Mouse (Mus musculus) forebrain, embryonic 14.5 days (tissue): ENCODE data around the gene Etv4. TPM values are rescaled to one million over a fixed set of nuclear protein-coding genes. Genes with fewer than 3 reads are reported as not detected.

Experiments
- ATAC-seq: fragments of 200-750 bp; cut with Nextera tagmentation; 2 replicates; pipeline ENCODE4 v1.8.0; 2017; ENCODE audit warnings: mild to moderate bottlenecking, moderate library complexity
- DNase-seq: peaks from one replicate; pipeline ENCODE4 v3.0.0-alpha.2; 2015; ENCODE audit warnings: low spot score
- H3K27ac ChIP-seq: fragments of 300-500 bp; sonication (generic); 2 replicates; pipeline ENCODE4 v1.5.1; 2014; ENCODE audit warnings: low read depth, mild to moderate bottlenecking, control low read depth, low read length, moderate library complexity
- H3K27me3 ChIP-seq: fragments of 300-500 bp; sonication (generic); replicated peaks from 2 replicates; pipeline ENCODE4 v1.6.1; 2014; ENCODE audit warnings: low read length, control low read depth, mixed read lengths; ENCODE audit not compliant: control insufficient read depth, insufficient read depth
- H3K36me3 ChIP-seq: fragments of 300-500 bp; sonication (generic); 2 replicates; pipeline ENCODE4 v1.6.1; 2014; ENCODE audit warnings: low read length, control low read depth; ENCODE audit not compliant: control insufficient read depth, insufficient read depth
- H3K4me1 ChIP-seq: fragments of 300-500 bp; sonication (generic); 2 replicates; pipeline ENCODE4 v1.6.1; 2014; ENCODE audit warnings: antibody characterized with exemption, low read length, control low read depth; ENCODE audit not compliant: control insufficient read depth, insufficient read depth
- H3K4me2 ChIP-seq: fragments of 300-500 bp; sonication (generic); 2 replicates; pipeline ENCODE4 v1.6.1; 2014; ENCODE audit warnings: mild to moderate bottlenecking, control low read depth, low read length
- H3K4me3 ChIP-seq: fragments of 300-500 bp; sonication (generic); 2 replicates; pipeline ENCODE4 v1.5.1; 2014; ENCODE audit warnings: low read depth, low read length, control low read depth
- H3K9ac ChIP-seq: fragments of 300-500 bp; sonication (generic); 2 replicates; pipeline ENCODE4 v1.6.1; 2014; ENCODE audit warnings: mild to moderate bottlenecking, low read length, control low read depth, moderate library complexity
- H3K9me3 ChIP-seq: fragments of 300-500 bp; sonication (generic); replicated peaks from 2 replicates; pipeline ENCODE4 v1.6.1; 2016; ENCODE audit warnings: low read length, control low read depth, mixed read lengths; ENCODE audit not compliant: control insufficient read depth
- whole genome bisulfite sequencing: fragments of 180-500 bp; shearing (Covaris S2); extraction: QIAGEN DNeasy Blood & Tissue Kit; methylation state at CpG from one replicate; pipeline ENCODE4 v1.1.7; 2014; 5-methylcytosine and 5-hydroxymethylcytosine counted together
- polyA plus RNA-seq: library from polyadenylated mRNA; unstranded; fragments of >200 nt; fragmentation: Nextera tagmentation; extraction: Ambion mirVana; gene quantifications from 2 replicates; pipeline ENCODE4 v1.2.1, GENCODE M21; 2014

Gene Etv4
- polyA plus RNA-seq, 1 experiment from 2014 or later, result 4.5 TPM

DNA sequence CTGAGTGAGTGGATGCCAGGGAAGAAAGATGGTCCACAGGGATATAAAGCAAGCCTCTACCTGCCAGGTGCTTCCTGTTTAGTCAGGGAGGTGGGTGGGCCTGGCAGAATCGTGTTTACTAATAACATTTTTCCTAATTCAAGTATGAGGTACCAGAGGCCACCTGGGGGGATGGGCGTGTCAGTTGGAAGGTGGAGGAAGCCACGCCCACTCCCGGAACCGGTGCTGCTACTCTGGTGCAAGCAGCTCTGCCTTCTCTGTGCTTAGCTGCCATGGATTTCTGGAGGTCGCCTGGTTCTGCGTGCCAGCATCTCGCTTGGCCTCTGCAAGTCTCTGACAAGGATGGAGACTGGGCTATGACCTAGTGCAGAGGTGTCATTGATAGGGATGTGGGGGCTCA lies 12.9 kb upstream of the Etv4 start:
- H3K9ac ChIP-seq, result no peak overlapping the region
- no peaks in the 10 kb centered on the region for H3K27me3 ChIP-seq
- no peak for DNase-seq
- H3K27ac ChIP-seq, result no peak overlapping the region
- no peaks in the 10 kb centered on the region for H3K36me3 ChIP-seq
- no peak overlapping the region for H3K4me2 ChIP-seq
- H3K4me1 ChIP-seq, result no peaks in the 10 kb centered on the region
- no peaks in the 10 kb centered on the region for H3K9me3 ChIP-seq
- no peak for ATAC-seq
- WGBS, result 26% methylated on average over 8 of the region's 8 CpGs
- no peak overlapping the region for H3K4me3 ChIP-seq

DNA sequence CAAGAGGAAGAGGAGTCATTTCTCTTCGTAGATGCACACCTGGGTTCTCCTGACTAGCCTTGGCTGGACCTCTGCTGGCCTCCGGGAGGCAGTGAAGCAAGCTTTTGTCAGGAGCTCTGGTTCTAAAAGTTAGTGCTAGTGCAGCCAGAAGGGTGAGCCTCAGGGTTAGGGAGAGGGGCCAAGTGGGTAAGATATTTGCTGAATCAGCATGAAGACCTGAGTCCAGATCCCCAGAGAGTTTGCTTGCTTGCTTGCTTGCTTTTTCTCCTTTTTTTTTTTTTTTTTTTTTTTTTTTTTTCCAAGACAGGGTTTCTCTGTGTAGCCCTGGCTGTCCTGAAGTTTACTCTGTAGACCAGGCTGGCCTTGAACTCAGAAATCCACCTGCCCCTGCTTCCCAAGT lies 12.2 kb upstream of the Etv4 start:
- DNase-seq, result no peak
- ATAC-seq, result no peak
- no peaks in the 10 kb centered on the region for H3K27me3 ChIP-seq
- 79% methylated on average over 2 of the region's 2 CpGs for WGBS
- H3K9me3 ChIP-seq, result no peaks in the 10 kb centered on the region
- no peaks in the 10 kb centered on the region for H3K4me1 ChIP-seq
- H3K27ac ChIP-seq, result no peak overlapping the region
- no peak overlapping the region for H3K4me2 ChIP-seq
- no peak overlapping the region for H3K9ac ChIP-seq
- H3K36me3 ChIP-seq, result no peaks in the 10 kb centered on the region
- H3K4me3 ChIP-seq, result no peak overlapping the region

DNA sequence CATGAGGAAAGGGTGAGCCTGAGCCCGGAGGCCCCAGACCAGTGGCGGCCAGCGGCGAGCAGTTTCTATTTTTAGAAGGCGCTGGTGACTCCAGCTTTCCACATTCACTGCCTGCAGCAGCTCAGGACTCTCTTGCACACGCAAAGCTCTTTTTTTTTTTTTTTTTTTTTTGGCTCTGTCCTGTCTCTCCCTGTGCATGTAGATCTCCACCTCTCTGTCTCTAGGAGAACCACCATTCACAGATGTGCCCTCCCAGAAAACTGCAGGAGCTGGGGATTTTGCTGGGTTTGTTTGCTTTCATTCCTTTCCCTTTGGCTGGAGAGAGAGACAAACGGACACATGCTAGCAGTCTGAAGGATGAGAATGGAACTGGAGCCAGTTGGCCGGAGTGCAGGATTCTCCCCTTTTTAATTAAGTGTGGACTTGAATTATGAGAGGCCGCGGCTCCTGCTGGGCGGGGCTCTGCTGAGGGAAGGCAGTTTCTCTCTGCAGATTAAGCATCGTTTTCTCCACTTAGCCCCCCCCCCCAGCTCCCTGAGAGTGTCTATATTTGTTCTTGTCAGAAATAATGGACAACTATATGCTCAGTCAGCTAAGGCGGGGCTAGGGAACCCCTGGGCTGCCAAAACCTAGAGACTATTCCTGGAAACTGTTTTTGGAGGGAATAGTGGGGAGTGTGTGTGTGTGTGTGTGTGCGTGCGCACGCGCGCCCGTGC lies 5.8 kb upstream of the Etv4 start:
- Histone ChIP-seq H3K9me3 (no peaks in the 10 kb centered on the region), H3K4me1 (peaks cover 6% of the 10 kb centered on the region; the same call in 1 of the 2 replicates), H3K27me3 (peaks cover 17% of the 10 kb centered on the region), H3K9ac (no peak overlapping the region; the same call in 1 of the 2 replicates), H3K36me3 (no peaks in the 10 kb centered on the region), H3K27ac (no peak overlapping the region), H3K4me2 (no peak overlapping the region), H3K4me3 (no peak overlapping the region)
- WGBS, result 34% methylated on average over 19 of the region's 19 CpGs
- ATAC-seq, result peak; percentile 34; the same call in 1 of the 2 replicates
- peak; percentile 70 for DNase-seq

- H3K9me3 ChIP-seq, result no peaks in the 10 kb centered on the region
- H3K9ac ChIP-seq, result no peak overlapping the region
- H3K27me3 ChIP-seq, result peaks cover 44% of the 10 kb centered on the region
- DNase-seq (no peak), ATAC-seq (no peak)
- no peak overlapping the region for H3K27ac ChIP-seq
- no peak overlapping the region for H3K4me3 ChIP-seq
- no peaks in the 10 kb centered on the region for H3K36me3 ChIP-seq
- H3K4me1 ChIP-seq, result peaks cover 13% of the 10 kb centered on the region
- WGBS, result 76% methylated on average over 1 of the region's 1 CpGs
- H3K4me2 ChIP-seq, result no peak overlapping the region
These were observed 2.3 kb upstream of the Etv4 start for GRCm38 (mm10) chr11:101787432-101787831.

GRCm38 (mm10) chr11:101786651-101787050 lies 1.5 kb upstream of the Etv4 start:
- peaks cover 13% of the 10 kb centered on the region for H3K4me1 ChIP-seq
- H3K4me2 ChIP-seq, result no peak overlapping the region
- H3K9me3 ChIP-seq, result no peaks in the 10 kb centered on the region
- H3K27me3 ChIP-seq, result peaks cover 51% of the 10 kb centered on the region
- no peaks in the 10 kb centered on the region for H3K36me3 ChIP-seq
- no peak for ATAC-seq
- DNase-seq, result no peak
- H3K4me3 ChIP-seq, result no peak overlapping the region
- 63% methylated on average over 7 of the region's 7 CpGs for WGBS
- H3K27ac ChIP-seq, result no peak overlapping the region
- no peak overlapping the region for H3K9ac ChIP-seq

- no peak overlapping the region for H3K9ac ChIP-seq
- H3K27me3 ChIP-seq, result peaks cover 51% of the 10 kb centered on the region
- no peaks in the 10 kb centered on the region for H3K9me3 ChIP-seq
- H3K4me3 ChIP-seq, result peak overlapping the region; percentile 45
- 10% methylated on average over 7 of the region's 7 CpGs for WGBS
- peak overlapping the region; percentile 90 for H3K4me2 ChIP-seq
- ATAC-seq, result no peak
- no peak for DNase-seq
- no peaks in the 10 kb centered on the region for H3K36me3 ChIP-seq
- peaks cover 10% of the 10 kb centered on the region for H3K4me1 ChIP-seq
- no peak overlapping the region for H3K27ac ChIP-seq
These were observed 658 bp upstream of the Etv4 start for GRCm38 (mm10) chr11:101785852-101786205.

DNA sequence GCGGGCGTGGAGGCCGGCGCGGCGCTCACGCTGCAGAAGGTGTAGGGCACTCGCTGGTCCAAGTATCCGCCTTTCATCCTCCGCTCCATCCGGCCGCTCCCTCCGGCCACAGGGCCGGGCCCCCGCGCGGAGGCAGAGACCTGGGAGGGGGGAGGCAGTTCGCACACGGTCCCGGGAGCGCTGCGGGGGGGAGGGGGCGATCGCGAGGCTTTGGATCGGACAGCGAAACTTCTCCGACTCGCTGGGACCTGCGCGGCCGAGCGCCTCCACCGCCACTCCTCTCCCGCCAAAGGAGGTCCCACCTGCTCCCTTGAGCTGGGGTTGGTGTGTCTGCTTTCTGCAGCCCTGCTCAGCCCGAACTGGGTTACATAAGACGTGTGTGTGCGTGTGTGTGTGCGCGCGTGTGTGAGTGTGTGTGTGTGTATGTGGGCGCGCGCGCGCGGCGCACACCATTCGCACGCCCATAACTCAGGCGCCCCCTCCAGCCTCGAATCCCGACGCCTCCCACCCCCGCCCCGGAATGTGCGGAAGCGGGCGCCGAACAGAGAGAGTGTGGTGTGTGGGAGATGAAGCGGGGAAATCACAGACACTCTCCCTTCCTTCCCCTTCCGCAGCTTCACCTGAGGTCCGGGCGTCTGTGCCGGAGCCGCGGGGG lies 556 bp downstream of the Etv4 start:
- H3K9me3 ChIP-seq, result no peaks in the 10 kb centered on the region
- ATAC-seq, result peak; percentile 70; the same call in 1 of the 2 replicates
- peak; percentile 42 for DNase-seq
- peaks cover 53% of the 10 kb centered on the region for H3K27me3 ChIP-seq
- under 1% methylated on average over 53 of the region's 67 CpGs for WGBS
- peak overlapping the region; percentile 90 for H3K4me2 ChIP-seq
- H3K9ac ChIP-seq, result peak overlapping the region; percentile 60
- H3K27ac ChIP-seq, result no peak overlapping the region
- H3K4me3 ChIP-seq, result peak overlapping the region; percentile 45
- peaks cover 7% of the 10 kb centered on the region for H3K4me1 ChIP-seq
- H3K36me3 ChIP-seq, result no peaks in the 10 kb centered on the region

GRCm38 (mm10) chr11:101784072-101784471 lies 1.1 kb downstream of the Etv4 start:
- DNase-seq (no peak), ATAC-seq (no peak)
- Histone ChIP-seq H3K36me3 (no peaks in the 10 kb centered on the region), H3K4me3 (peak overlapping the region; percentile 45), H3K27me3 (peaks cover 55% of the 10 kb centered on the region), H3K9ac (peak overlapping the region; percentile 60), H3K27ac (no peak overlapping the region), H3K9me3 (no peaks in the 10 kb centered on the region), H3K4me1 (peaks cover 7% of the 10 kb centered on the region), H3K4me2 (peak overlapping the region; percentile 90)
- 2% methylated on average over 17 of the region's 19 CpGs for WGBS

DNA sequence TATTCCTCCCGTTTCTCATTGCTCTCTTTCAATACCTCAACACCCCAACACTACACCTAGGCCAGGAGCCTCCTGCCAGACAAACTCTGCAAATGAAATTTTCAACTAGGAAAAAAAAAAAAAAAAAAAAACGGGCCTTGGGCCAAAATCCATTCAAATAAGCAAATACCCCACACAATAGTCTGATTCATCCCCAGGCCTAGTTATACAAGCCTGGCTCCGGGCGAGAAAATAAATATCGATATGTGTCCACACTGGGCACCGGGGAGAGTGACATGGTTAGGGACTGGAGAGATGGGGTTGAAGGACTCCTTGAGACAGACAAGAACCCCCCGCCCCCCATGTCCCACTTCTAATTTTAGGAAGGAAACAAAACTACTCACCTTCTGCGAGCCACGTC lies 1.6 kb downstream of the Etv4 start:
- peak overlapping the region; percentile 45; the same call in 1 of the 2 replicates for H3K4me3 ChIP-seq
- H3K27me3 ChIP-seq, result peaks cover 55% of the 10 kb centered on the region
- ATAC-seq (no peak), DNase-seq (peak; percentile 31)
- no peak overlapping the region for H3K27ac ChIP-seq
- no peaks in the 10 kb centered on the region for H3K9me3 ChIP-seq
- H3K9ac ChIP-seq, result no peak overlapping the region
- 13% methylated on average over 9 of the region's 9 CpGs for WGBS
- H3K36me3 ChIP-seq, result no peaks in the 10 kb centered on the region
- H3K4me1 ChIP-seq, result peaks cover 7% of the 10 kb centered on the region
- H3K4me2 ChIP-seq, result peak overlapping the region; percentile 90
